Mouse (Mus musculus): ENCODE measurements around the gene Gm5105.

GRCm38 (mm10) chr3:138096263-138097028 lies 29.3 kb upstream of the Gm5105 start:
- TF ChIP-seq CTCF (IDR thresholded peaks at IDR 0.05; ENCODE audit: borderline replicate concordance, control insufficient read depth, extremely low read depth, insufficient read depth, low read length, poor library complexity) (no peak), POLR2A (IDR thresholded peaks at IDR 0.05; ENCODE audit: control insufficient read depth, extremely low read depth, insufficient read depth, low read length, poor library complexity) (no peak)
